Mouse (Mus musculus) ES-Bruce4 (cell line): ENCODE results near the gene Sprtn. TPM values are rescaled to one million over a fixed set of nuclear protein-coding genes. Genes with fewer than 3 reads are reported as not detected.

ENCODE experiments used
- H3K27ac ChIP-seq: 2 replicates; pipeline ENCODE4 v1.5.1; 2012; ENCODE audit warnings: low read length, inconsistent platforms; ENCODE audit not compliant: insufficient read depth
- H3K27me3 ChIP-seq: 2 replicates; pipeline ENCODE4 v1.6.1; 2012; ENCODE audit warnings: mild to moderate bottlenecking, low read length, inconsistent platforms; ENCODE audit not compliant: control insufficient read depth, poor library complexity, insufficient read depth, severe bottlenecking
- H3K36me3 ChIP-seq: 2 replicates; pipeline ENCODE4 v1.6.1; 2012; ENCODE audit warnings: inconsistent platforms, mild to moderate bottlenecking, low read length, moderate library complexity; ENCODE audit not compliant: control insufficient read depth, poor library complexity, insufficient read depth, severe bottlenecking
- H3K4me1 ChIP-seq: one replicate; pipeline ENCODE4 v1.8.1; 2011; ENCODE audit warnings: low read length; ENCODE audit not compliant: control insufficient read depth, insufficient read depth
- H3K4me3 ChIP-seq: 2 replicates; pipeline ENCODE4 v1.5.1; 2011; ENCODE audit warnings: low read depth, mild to moderate bottlenecking, low read length
- H3K9ac ChIP-seq: 2 replicates; pipeline ENCODE4 v1.6.1; 2012; ENCODE audit warnings: low read depth, mild to moderate bottlenecking, inconsistent platforms; ENCODE audit not compliant: poor library complexity, severe bottlenecking
- H3K9me3 ChIP-seq: replicated peaks from 2 replicates; pipeline ENCODE4 v1.6.1; 2012; ENCODE audit warnings: mild to moderate bottlenecking, low read length, inconsistent platforms; ENCODE audit not compliant: control insufficient read depth, poor library complexity, insufficient read depth, severe bottlenecking
- CTCF ChIP-seq: IDR thresholded peaks from one replicate; pipeline ENCODE4 v1.8.1; 2011; ENCODE audit warnings: low read depth, low read length
- EP300 ChIP-seq: IDR thresholded peaks from 2 replicates; pipeline ENCODE4 v1.6.1; 2011; ENCODE audit warnings: low read depth, low read length; ENCODE audit not compliant: insufficient read depth
- POLR2A ChIP-seq: IDR thresholded peaks from one replicate; pipeline ENCODE4 v1.8.1; 2011; ENCODE audit warnings: low read length; ENCODE audit not compliant: insufficient read depth
- polyA plus RNA-seq: library from polyadenylated mRNA; stranded (reverse); fragments of >200 nt; gene quantifications from 2 replicates; pipeline ENCODE4 v1.2.4, GENCODE M21; 2011; ENCODE audit warnings: low read depth; ENCODE audit not compliant: missing spikeins, insufficient read depth, insufficient read length

Gene Sprtn
- polyA plus RNA-seq, 1 experiment, result 14.3 TPM

GRCm38 (mm10) chr8:124896632-124897385 lies 877 bp upstream of the Sprtn start:
- no peak for TF ChIP-seq POLR2A
- peak; percentile 18 for TF ChIP-seq CTCF
- no peak overlapping the region for H3K27ac ChIP-seq
- H3K36me3 ChIP-seq, result peaks cover 26% of the 10 kb centered on the region

DNA sequence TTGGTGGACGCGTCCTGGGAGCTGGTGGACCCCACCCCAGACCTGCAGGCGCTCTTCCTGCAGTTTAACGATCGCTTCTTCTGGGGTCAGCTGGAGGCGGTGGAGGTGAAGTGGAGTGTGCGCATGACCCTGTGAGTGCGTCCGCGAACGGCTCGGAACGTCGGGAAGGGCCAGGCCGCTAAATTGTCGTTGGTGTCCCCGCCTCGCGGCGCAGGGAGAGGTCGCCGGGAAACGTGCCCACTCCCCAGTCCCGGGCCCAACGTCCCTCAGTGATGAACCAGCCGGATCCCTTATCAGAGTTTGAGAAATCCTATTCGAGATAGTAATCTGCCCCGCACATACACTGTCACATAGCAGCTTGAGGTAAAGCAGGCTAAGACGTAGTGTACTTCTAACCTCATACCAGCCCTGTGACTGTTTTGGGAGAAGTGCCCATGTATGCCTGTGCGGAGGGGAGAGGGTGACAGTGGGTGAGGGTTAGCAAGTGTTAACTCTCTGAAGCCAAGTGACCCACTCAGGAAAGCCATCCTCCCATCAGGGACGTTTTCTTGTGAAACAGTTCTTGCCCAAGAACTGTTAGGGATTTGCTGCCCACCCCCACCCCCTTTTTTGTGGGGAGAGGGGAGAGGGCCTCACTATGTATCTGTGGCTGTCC lies 692 bp downstream of the Sprtn start:
- Histone ChIP-seq H3K9ac (peak overlapping the region; percentile 76), H3K4me1 (no peaks in the 10 kb centered on the region), H3K27ac (no peak overlapping the region), H3K9me3 (no peaks in the 10 kb centered on the region), H3K27me3 (no peaks in the 10 kb centered on the region), H3K4me3 (peak overlapping the region; percentile 76), H3K36me3 (peaks cover 35% of the 10 kb centered on the region)
- TF ChIP-seq POLR2A, result no peak
- TF ChIP-seq CTCF, result no peak
- no peak for TF ChIP-seq EP300

More at GRCm38 (mm10) chr8:124896632-124897385, 877 bp upstream of the Sprtn start:
- Histone ChIP-seq H3K4me3 (peak overlapping the region; percentile 77), H3K9me3 (no peaks in the 10 kb centered on the region), H3K27me3 (no peaks in the 10 kb centered on the region), H3K9ac (peak overlapping the region; percentile 76), H3K4me1 (no peaks in the 10 kb centered on the region)

- Histone ChIP-seq H3K36me3 (peaks cover 48% of the 10 kb centered on the region), H3K27me3 (no peaks in the 10 kb centered on the region), H3K4me3 (no peak overlapping the region), H3K9ac (no peak overlapping the region), H3K4me1 (no peaks in the 10 kb centered on the region), H3K27ac (no peak overlapping the region), H3K9me3 (no peaks in the 10 kb centered on the region)
- TF ChIP-seq POLR2A, result no peak
- no peak for TF ChIP-seq EP300
- TF ChIP-seq CTCF, result no peak
Measured at GRCm38 (mm10) chr8:124903198-124903597, 5.5 kb downstream of the Sprtn start.

DNA sequence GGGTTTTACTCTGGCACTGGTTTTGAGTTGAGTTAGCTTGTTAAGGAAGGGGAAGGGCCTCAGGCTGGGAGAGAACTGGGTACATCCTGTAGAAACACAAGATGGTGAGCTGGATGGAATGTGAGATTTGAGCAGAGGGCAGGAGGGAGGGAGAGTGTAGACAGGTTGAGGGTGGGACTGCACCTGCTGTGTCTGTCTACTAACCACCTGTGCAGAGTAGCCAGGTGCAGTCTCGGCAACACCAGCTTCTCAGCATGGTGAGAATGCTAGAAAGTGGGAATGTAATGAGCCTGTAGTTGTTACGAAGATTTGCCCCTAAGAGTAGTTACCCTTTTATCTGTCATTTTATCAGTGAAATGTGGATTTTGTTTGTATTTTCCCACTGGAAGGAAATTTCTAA lies 7.8 kb downstream of the Sprtn start:
- H3K4me1 ChIP-seq, result no peaks in the 10 kb centered on the region
- no peaks in the 10 kb centered on the region for H3K27me3 ChIP-seq
- H3K36me3 ChIP-seq, result peaks cover 40% of the 10 kb centered on the region
- H3K9ac ChIP-seq, result no peak overlapping the region
- no peaks in the 10 kb centered on the region for H3K9me3 ChIP-seq
- no peak overlapping the region for H3K4me3 ChIP-seq
- TF ChIP-seq EP300 (no peak), POLR2A (no peak), CTCF (no peak)
- H3K27ac ChIP-seq, result no peak overlapping the region

- TF ChIP-seq CTCF (no peak), POLR2A (no peak), EP300 (no peak)
- H3K4me3 ChIP-seq, result no peak overlapping the region
- H3K9ac ChIP-seq, result no peak overlapping the region
- H3K36me3 ChIP-seq, result peaks cover 10% of the 10 kb centered on the region
- no peaks in the 10 kb centered on the region for H3K9me3 ChIP-seq
- no peaks in the 10 kb centered on the region for H3K27me3 ChIP-seq
- H3K27ac ChIP-seq, result no peak overlapping the region
- no peaks in the 10 kb centered on the region for H3K4me1 ChIP-seq
Measured at GRCm38 (mm10) chr8:124909936-124910335, 12.2 kb downstream of the Sprtn start.

GRCm38 (mm10) chr8:124910349-124910748 lies 12.7 kb downstream of the Sprtn start:
- H3K4me3 ChIP-seq, result no peak overlapping the region
- peaks cover 9% of the 10 kb centered on the region; the same call in 1 of the 2 replicates for H3K36me3 ChIP-seq
- no peaks in the 10 kb centered on the region for H3K4me1 ChIP-seq
- H3K9ac ChIP-seq, result no peak overlapping the region
- H3K27ac ChIP-seq, result no peak overlapping the region
- TF ChIP-seq EP300 (no peak), CTCF (no peak), POLR2A (no peak)
- H3K27me3 ChIP-seq, result no peaks in the 10 kb centered on the region
- H3K9me3 ChIP-seq, result no peaks in the 10 kb centered on the region
